Mouse (Mus musculus): ENCODE data around the gene S100a14. TPM values are rescaled to one million over a fixed set of nuclear protein-coding genes. Genes with fewer than 3 reads are reported as not detected.

S100a14 gene
- polyA plus RNA-seq, 1 experiment from 2014 or later, result not detected

DNA sequence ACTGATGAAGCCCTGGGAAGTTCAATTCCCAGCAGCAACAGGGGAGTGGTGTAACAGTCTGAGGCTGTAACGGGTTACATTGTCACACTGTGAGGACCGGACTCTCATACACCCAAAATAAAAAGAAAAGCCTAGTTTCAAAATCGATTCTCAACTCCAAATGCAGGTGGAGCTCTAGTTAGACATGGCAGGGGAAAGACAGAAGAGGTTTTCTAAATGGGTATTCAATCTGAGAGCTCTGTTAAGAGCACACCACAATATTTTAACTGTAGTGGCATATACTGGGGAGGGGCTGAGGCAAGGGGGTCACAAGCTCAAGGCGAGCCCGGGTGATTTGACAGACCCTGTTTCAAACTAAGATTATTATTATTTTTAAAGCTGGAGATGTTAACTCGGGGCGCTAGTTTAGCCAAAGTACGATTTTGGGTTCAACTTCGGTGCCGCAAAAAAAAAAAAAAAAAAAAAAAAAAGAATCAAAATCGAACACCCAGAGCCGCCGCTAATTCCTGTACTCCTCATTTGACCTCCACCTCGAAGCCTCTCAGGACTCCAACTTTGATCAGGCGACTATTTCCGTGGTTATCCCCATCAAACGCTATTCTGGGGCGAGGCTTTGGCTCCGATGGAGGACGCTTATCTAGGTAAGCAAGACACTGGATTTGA, 18.2 kb upstream of the S100a14 start:
- Histone ChIP-seq H3K4me1 (replicated peaks) (peaks cover 23% of the 10 kb centered on the region), H3K4me3 (replicated peaks) (peak overlapping the region; percentile 84), H3K9ac (peak overlapping the region; percentile 94), H3K27ac (replicated peaks) (peak overlapping the region; percentile 91), H3K36me3 (replicated peaks) (peaks cover 48% of the 10 kb centered on the region), H3K27me3 (peaks cover 11% of the 10 kb centered on the region), H3K9me3 (replicated peaks) (no peaks in the 10 kb centered on the region), H3K4me2 (peak overlapping the region; percentile 84)
- 1% methylated on average over 20 of the region's 20 CpGs for WGBS (ENCODE audit: insufficient replicate concordance)
- no peak for ATAC-seq (ENCODE audit: insufficient read depth)

GRCm38 (mm10) chr3:90508950-90509746, 17.5 kb upstream of the S100a14 start, which contains the start of gene Chtop:
Chtop (minus strand) TSS chr3:90509498.
- peak; percentile 93 for ATAC-seq (ENCODE audit: insufficient read depth)

GRCm38 (mm10) chr3:90509747-90510123, 16.9 kb upstream of the S100a14 start:
- H3K9ac ChIP-seq, result no peak overlapping the region
- no peaks in the 10 kb centered on the region for H3K9me3 ChIP-seq (replicated peaks)
- peaks cover 15% of the 10 kb centered on the region for H3K27me3 ChIP-seq
- peaks cover 36% of the 10 kb centered on the region for H3K4me1 ChIP-seq (replicated peaks)
- peak overlapping the region; percentile 84 for H3K4me2 ChIP-seq
- ATAC-seq (ENCODE audit: insufficient read depth), result no peak
- H3K4me3 ChIP-seq (replicated peaks), result peak overlapping the region; percentile 84
- H3K36me3 ChIP-seq (replicated peaks), result peaks cover 34% of the 10 kb centered on the region
- WGBS (ENCODE audit: insufficient replicate concordance), result 9% methylated on average over 2 of the region's 2 CpGs
- H3K27ac ChIP-seq (replicated peaks), result peak overlapping the region; percentile 77

More at GRCm38 (mm10) chr3:90508950-90509746, 17.5 kb upstream of the S100a14 start, which contains the start of gene Chtop:
- peaks cover 40% of the 10 kb centered on the region for H3K36me3 ChIP-seq (replicated peaks)
- peak within 1 kb of the TSS; percentile 84 for H3K4me2 ChIP-seq
- H3K4me3 ChIP-seq (replicated peaks), result peak within 1 kb of the TSS; percentile 84
- peak within 1 kb of the TSS; percentile 91 for H3K27ac ChIP-seq (replicated peaks)
- H3K27me3 ChIP-seq, result peaks cover 15% of the 10 kb centered on the region
- no peaks in the 10 kb centered on the region for H3K9me3 ChIP-seq (replicated peaks)
- peaks cover 31% of the 10 kb centered on the region for H3K4me1 ChIP-seq (replicated peaks)
- H3K9ac ChIP-seq, result peak within 1 kb of the TSS; percentile 94
- WGBS (ENCODE audit: insufficient replicate concordance), result under 1% methylated on average over 66 of the region's 66 CpGs

DNA sequence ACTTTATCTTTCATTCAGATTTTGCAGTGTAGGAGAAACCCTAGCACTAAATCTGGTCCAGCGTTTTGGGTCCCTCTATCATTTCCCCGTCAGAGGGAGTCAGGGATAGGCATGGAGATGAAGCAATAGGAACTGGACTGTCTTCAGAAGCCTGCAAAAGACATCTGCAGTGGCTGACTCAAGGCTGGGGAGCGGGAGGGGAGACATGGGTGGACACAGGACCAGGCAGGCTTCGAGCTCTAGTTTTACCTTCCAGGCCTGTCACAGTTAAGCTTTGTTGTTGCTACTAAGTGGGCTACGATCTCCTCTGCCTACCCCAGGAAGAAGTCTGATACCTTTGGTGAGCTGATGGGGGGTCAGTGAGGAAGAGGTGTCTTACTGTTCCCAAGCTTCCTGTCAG, 14.4 kb upstream of the S100a14 start:
- no peak overlapping the region for H3K4me3 ChIP-seq (replicated peaks)
- no peak overlapping the region for H3K27ac ChIP-seq (replicated peaks)
- peaks cover 45% of the 10 kb centered on the region for H3K4me1 ChIP-seq (replicated peaks)
- 65% methylated on average over 5 of the region's 5 CpGs for WGBS (ENCODE audit: insufficient replicate concordance)
- peaks cover 10% of the 10 kb centered on the region for H3K36me3 ChIP-seq (replicated peaks)
- no peak overlapping the region for H3K9ac ChIP-seq
- no peaks in the 10 kb centered on the region for H3K9me3 ChIP-seq (replicated peaks)
- no peak overlapping the region for H3K4me2 ChIP-seq
- peaks cover 15% of the 10 kb centered on the region for H3K27me3 ChIP-seq
- no peak for ATAC-seq (ENCODE audit: insufficient read depth)

- no peak for ATAC-seq (ENCODE audit: insufficient read depth)
- Histone ChIP-seq H3K4me2 (peak overlapping the region; percentile 98), H3K4me1 (replicated peaks) (peaks cover 37% of the 10 kb centered on the region), H3K9ac (no peak overlapping the region), H3K9me3 (replicated peaks) (no peaks in the 10 kb centered on the region), H3K36me3 (replicated peaks) (0 out of 2 replicates have a peak, but pooled peaks cover 4% of the 10 kb centered on the region), H3K27me3 (peaks cover 15% of the 10 kb centered on the region), H3K4me3 (replicated peaks) (peak overlapping the region; percentile 62; the same call in 1 of the 2 replicates), H3K27ac (replicated peaks) (no peak overlapping the region)
- 64% methylated on average over 9 of the region's 9 CpGs for WGBS (ENCODE audit: insufficient replicate concordance)
Measured at GRCm38 (mm10) chr3:90512948-90513642, 13.6 kb upstream of the S100a14 start.

GRCm38 (mm10) chr3:90513796-90514590, 12.7 kb upstream of the S100a14 start, which contains the start of the genes S100a1 and S100a13:
S100a1 (minus strand) TSS chr3:90514392.
S100a13 (plus strand) TSS chr3:90514435.
- Histone ChIP-seq H3K36me3 (replicated peaks) (0 out of 2 replicates have a peak, but pooled peaks cover 4% of the 10 kb centered on the region), H3K4me2 (peak within 1 kb of the TSS; percentile 98), H3K4me3 (replicated peaks) (peak within 1 kb of the TSS; percentile 62), H3K27me3 (peaks cover 15% of the 10 kb centered on the region), H3K9ac (peak within 1 kb of the TSS; percentile 62), H3K4me1 (replicated peaks) (peaks cover 33% of the 10 kb centered on the region), H3K27ac (replicated peaks) (peak within 1 kb of the TSS; percentile 53; the same call in 1 of the 2 replicates), H3K9me3 (replicated peaks) (no peaks in the 10 kb centered on the region)
- 4% methylated on average over 25 of the region's 25 CpGs for WGBS (ENCODE audit: insufficient replicate concordance)
- ATAC-seq (ENCODE audit: insufficient read depth), result peak; percentile 38

DNA sequence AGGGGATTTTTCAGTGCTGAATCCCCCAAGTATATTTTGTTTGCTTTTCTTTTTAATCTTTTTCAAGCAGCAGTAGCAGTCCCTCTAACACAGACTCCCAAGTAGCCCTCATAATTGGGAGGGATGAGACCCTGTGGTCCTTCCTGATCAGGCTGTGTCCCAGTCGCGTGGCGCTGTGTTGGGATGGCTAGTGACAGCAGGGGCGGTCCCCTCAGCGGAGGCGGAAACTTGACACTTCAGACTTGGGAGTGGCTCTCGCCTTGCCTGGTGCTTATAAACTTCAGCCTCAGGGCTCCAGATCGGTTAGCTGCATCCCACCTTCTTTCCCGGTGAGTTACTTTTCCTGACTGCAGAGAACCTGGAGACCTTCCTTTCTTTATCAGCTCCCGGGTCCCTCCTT, 12.0 kb upstream of the S100a14 start:
- Histone ChIP-seq H3K27me3 (peaks cover 15% of the 10 kb centered on the region), H3K4me3 (replicated peaks) (peak overlapping the region; percentile 62), H3K9me3 (replicated peaks) (no peaks in the 10 kb centered on the region), H3K36me3 (replicated peaks) (0 out of 2 replicates have a peak, but pooled peaks cover 4% of the 10 kb centered on the region), H3K27ac (replicated peaks) (0 out of 2 replicates have a peak overlapping the region, but pooled peaks have one; percentile 53), H3K4me2 (peak overlapping the region; percentile 98), H3K4me1 (replicated peaks) (peaks cover 30% of the 10 kb centered on the region), H3K9ac (peak overlapping the region; percentile 62)
- ATAC-seq (ENCODE audit: insufficient read depth), result peak; percentile 85
- WGBS (ENCODE audit: insufficient replicate concordance), result 0% methylated on average over 10 of the region's 10 CpGs

- H3K4me2 ChIP-seq, result peak overlapping the region; percentile 98
- H3K4me3 ChIP-seq (replicated peaks), result peak overlapping the region; percentile 62
- H3K36me3 ChIP-seq (replicated peaks), result 0 out of 2 replicates have a peak, but pooled peaks cover 4% of the 10 kb centered on the region
- peaks cover 28% of the 10 kb centered on the region for H3K4me1 ChIP-seq (replicated peaks)
- H3K27ac ChIP-seq (replicated peaks), result no peak overlapping the region
- peaks cover 15% of the 10 kb centered on the region for H3K27me3 ChIP-seq
- H3K9me3 ChIP-seq (replicated peaks), result no peaks in the 10 kb centered on the region
- peak overlapping the region; percentile 62 for H3K9ac ChIP-seq
- no peak for ATAC-seq (ENCODE audit: insufficient read depth)
- WGBS (ENCODE audit: insufficient replicate concordance), result 28% methylated on average over 1 of the region's 1 CpGs
Measured at GRCm38 (mm10) chr3:90515242-90515641, 11.4 kb upstream of the S100a14 start.

GRCm38 (mm10) chr3:90515789-90516188, 10.9 kb upstream of the S100a14 start:
- Histone ChIP-seq H3K27me3 (peaks cover 15% of the 10 kb centered on the region), H3K4me2 (0 out of 2 replicates have a peak overlapping the region, but pooled peaks have one; percentile 98), H3K27ac (replicated peaks) (no peak overlapping the region), H3K9me3 (replicated peaks) (no peaks in the 10 kb centered on the region), H3K4me1 (replicated peaks) (peaks cover 28% of the 10 kb centered on the region), H3K36me3 (replicated peaks) (0 out of 2 replicates have a peak, but pooled peaks cover 4% of the 10 kb centered on the region), H3K4me3 (replicated peaks) (no peak overlapping the region), H3K9ac (no peak overlapping the region)
- 79% methylated on average over 4 of the region's 4 CpGs for WGBS (ENCODE audit: insufficient replicate concordance)
- no peak for ATAC-seq (ENCODE audit: insufficient read depth)

DNA sequence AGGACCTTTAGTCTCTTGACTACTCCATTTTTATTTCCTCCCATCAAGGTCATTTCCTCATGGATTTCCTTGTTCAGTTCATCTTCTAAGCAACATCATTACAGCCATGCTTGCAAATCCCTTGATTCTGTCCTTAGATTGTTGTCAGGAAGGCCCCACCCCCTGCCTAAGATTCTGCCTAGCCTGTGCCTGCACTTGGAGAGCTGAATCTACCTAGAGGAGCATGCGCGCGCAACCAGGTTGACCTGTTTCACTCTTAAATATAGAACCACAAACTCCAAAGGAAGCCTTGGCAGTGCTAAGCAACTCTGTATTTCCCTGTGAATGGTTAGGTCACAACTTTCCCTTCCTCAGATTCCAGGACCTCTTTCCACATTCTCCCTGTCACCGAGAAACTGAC, 8.9 kb upstream of the S100a14 start:
- Histone ChIP-seq H3K9me3 (replicated peaks) (no peaks in the 10 kb centered on the region), H3K27ac (replicated peaks) (no peak overlapping the region), H3K4me3 (replicated peaks) (no peak overlapping the region), H3K4me2 (no peak overlapping the region), H3K27me3 (peaks cover 5% of the 10 kb centered on the region; the same call in 1 of the 2 replicates), H3K9ac (no peak overlapping the region), H3K36me3 (replicated peaks) (no peaks in the 10 kb centered on the region), H3K4me1 (replicated peaks) (peaks cover 28% of the 10 kb centered on the region)
- ATAC-seq (ENCODE audit: insufficient read depth), result no peak
- WGBS (ENCODE audit: insufficient replicate concordance), result 77% methylated on average over 4 of the region's 4 CpGs

Data from liver, embryonic 15.5 days (tissue).